Mouse (Mus musculus): ENCODE measurements around the gene Cpne2. TPM values are rescaled to one million over a fixed set of nuclear protein-coding genes. Genes with fewer than 3 reads are reported as not detected.

Gene Cpne2
- polyA plus RNA-seq, 1 experiment = 39.3 TPM

DNA sequence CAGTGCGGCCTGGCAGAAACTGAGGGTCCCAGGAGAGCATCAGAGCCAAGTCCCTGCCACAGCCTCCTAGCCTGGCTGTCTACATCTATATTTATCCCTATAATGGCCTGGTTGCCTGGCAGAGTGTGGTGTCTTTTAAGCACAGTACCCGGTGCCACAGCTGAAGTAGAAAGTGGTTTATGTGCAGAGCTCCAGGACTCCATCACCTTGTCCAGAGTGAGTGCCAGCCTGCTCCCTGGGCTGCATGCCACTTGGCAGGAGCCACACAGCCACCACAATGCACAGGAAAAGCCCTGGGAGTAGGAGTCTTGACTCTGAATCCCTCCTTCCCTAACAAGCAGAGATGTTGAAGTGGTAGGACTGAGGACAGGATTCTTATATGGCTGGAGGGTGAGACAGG is 4.7 kb downstream of the Cpne2 start:
- 26% methylated on average over 2 of the region's 2 CpGs for WGBS
- H3K4me1 ChIP-seq (ENCODE audit: control insufficient read depth, insufficient read depth, low read length) = peaks cover 10% of the 10 kb centered on the region; the same call in 1 of the 2 replicates
- no peak for DNase-seq
- no peak overlapping the region for H3K4me3 ChIP-seq (replicated peaks; ENCODE audit: insufficient read depth, low read depth, low read length)
- H3K27ac ChIP-seq (ENCODE audit: insufficient read depth, low read length) = no peak overlapping the region
- TF ChIP-seq CTCF (IDR thresholded peaks at IDR 0.05; ENCODE audit: borderline replicate concordance, insufficient read depth, low read depth, low read length) (no peak), POLR2A (IDR thresholded peaks at IDR 0.05; ENCODE audit: borderline replicate concordance, insufficient read depth, low read length) (no peak)
- H3K27me3 ChIP-seq (ENCODE audit: control insufficient read depth, insufficient read depth, low read length) = no peaks in the 10 kb centered on the region; the same call in 1 of the 2 replicates

DNA sequence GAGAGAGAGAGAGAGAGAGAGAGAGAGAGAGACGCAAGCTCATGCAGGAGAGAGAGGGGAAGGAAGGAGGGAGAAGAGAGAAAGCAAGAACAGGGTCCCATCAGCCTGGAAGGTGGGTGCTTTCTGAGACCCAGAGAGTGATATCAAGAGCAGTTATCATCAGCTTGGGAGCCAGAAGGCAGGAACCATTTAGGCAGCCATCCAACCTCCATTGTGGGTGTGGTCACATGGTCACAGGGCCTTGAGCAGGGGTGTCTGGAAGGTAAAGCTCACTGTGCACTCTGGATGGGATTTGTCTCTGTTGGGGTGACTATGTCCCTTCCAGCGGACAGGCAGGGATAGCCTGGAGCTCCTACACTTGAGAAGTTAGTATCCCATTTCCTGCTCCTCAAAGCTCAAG is 7.2 kb downstream of the Cpne2 start:
- Histone ChIP-seq H3K4me3 (replicated peaks; ENCODE audit: insufficient read depth, low read depth, low read length) (no peak overlapping the region), H3K27me3 (ENCODE audit: control insufficient read depth, insufficient read depth, low read length) (no peaks in the 10 kb centered on the region), H3K27ac (ENCODE audit: insufficient read depth, low read length) (no peak overlapping the region), H3K4me1 (ENCODE audit: control insufficient read depth, insufficient read depth, low read length) (peaks cover 10% of the 10 kb centered on the region; the same call in 1 of the 2 replicates)
- 96% methylated on average over 2 of the region's 2 CpGs for WGBS
- TF ChIP-seq CTCF (IDR thresholded peaks at IDR 0.05; ENCODE audit: borderline replicate concordance, insufficient read depth, low read depth, low read length) (no peak), POLR2A (IDR thresholded peaks at IDR 0.05; ENCODE audit: borderline replicate concordance, insufficient read depth, low read length) (no peak)
- no peak for DNase-seq

DNA sequence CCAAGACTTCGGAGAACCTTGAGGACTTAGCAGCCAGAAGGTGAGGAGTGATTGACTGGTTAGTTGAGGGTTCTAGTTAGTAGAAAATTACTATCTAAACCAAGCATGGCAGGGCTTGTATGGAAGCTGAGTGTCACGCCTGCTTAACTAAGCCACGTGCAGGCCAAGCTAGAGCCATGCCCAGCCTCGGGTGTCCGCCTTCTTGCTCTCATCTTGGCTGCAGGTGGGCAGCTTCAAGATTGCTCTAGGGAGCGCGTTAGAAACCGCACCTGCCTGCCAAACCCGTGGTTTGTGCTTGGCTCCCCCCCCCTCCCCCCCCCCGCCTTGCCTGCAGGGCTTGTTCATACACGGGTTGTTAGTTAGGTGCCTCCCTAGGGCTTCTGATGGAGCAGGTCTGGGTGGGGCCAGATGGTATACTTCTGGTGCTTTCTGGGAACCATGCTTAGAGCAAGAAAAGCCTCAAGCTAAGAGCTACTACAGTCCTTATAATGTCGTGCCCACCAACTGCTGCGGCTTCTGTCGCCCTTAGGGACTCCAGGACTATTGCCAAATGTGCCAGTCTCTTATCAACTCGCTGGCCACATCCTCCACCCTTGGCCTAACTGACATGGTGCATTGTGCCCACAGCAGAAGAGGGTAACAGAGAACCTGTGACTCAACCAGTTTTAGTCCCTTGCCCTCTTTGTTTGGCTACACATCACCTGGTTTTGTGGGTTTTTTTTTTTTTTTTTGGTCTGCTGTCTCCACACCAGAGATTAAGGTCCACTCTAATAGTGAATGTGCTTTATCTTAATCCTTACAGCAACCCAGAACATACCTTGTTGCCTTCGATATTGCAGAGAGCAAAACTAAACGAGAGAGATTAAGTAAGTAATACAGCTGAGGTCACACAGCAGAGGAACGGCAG is 8.4 kb downstream of the Cpne2 start:
- no peaks in the 10 kb centered on the region for H3K27me3 ChIP-seq (ENCODE audit: control insufficient read depth, insufficient read depth, low read length)
- H3K4me1 ChIP-seq (ENCODE audit: control insufficient read depth, insufficient read depth, low read length) = peaks cover 10% of the 10 kb centered on the region; the same call in 1 of the 2 replicates
- no peak overlapping the region for H3K27ac ChIP-seq (ENCODE audit: insufficient read depth, low read length)
- DNase-seq = no peak
- no peak overlapping the region for H3K4me3 ChIP-seq (replicated peaks; ENCODE audit: insufficient read depth, low read depth, low read length)
- TF ChIP-seq POLR2A (IDR thresholded peaks at IDR 0.05; ENCODE audit: borderline replicate concordance, insufficient read depth, low read length) = no peak
- 32% methylated on average over 17 of the region's 18 CpGs for WGBS

DNA sequence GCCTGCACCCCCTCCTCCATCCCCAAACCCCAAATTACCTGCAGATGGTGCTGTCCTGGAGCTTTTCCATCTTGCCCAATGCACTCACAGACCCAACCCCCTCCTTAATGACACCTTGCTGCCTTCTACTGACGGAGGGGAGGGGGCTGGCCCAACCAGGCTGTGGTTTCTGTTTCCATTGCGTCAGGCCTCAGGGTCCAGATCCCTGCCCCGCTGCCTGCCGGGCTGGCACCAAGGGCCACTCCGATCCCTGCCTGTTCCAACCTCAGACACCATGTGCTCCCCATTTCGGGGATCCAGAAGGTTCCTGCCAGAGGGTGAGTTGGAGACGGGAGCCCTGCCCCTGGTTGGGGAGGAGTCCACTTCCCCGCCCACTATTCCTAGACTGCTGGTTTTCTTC is 11.2 kb downstream of the Cpne2 start:
- TF ChIP-seq POLR2A (IDR thresholded peaks at IDR 0.05; ENCODE audit: borderline replicate concordance, insufficient read depth, low read length) (no peak), CTCF (IDR thresholded peaks at IDR 0.05; ENCODE audit: borderline replicate concordance, insufficient read depth, low read depth, low read length) (no peak)

DNA sequence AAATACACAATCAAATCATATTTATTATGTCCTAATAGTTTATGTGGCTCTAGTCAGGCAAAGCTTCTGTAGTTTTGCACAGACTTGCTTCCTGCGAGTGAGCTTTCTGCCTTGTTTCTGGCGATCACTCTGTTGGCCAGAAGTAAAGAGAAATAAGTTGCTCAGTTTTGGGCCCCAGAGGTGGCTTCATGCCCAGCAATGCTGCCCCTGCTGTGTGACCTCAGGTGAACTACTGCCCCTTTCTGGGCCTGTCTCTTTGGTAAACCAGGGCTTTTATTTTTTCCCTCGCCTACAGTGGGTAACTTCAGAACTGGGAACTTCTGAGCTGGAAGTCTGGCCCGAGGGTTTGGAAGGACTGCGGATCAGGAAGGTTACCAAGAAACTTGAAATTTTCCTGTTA is 16.3 kb downstream of the Cpne2 start:
- 64% methylated on average over 5 of the region's 5 CpGs for WGBS
- no peak overlapping the region for H3K27ac ChIP-seq (ENCODE audit: insufficient read depth, low read length)
- H3K27me3 ChIP-seq (ENCODE audit: control insufficient read depth, insufficient read depth, low read length) = no peaks in the 10 kb centered on the region
- no peak for TF ChIP-seq CTCF (IDR thresholded peaks at IDR 0.05; ENCODE audit: borderline replicate concordance, insufficient read depth, low read depth, low read length)
- no peak for TF ChIP-seq POLR2A (IDR thresholded peaks at IDR 0.05; ENCODE audit: borderline replicate concordance, insufficient read depth, low read length)
- H3K4me3 ChIP-seq (replicated peaks; ENCODE audit: insufficient read depth, low read depth, low read length) = no peak overlapping the region
- no peaks in the 10 kb centered on the region for H3K4me1 ChIP-seq (ENCODE audit: control insufficient read depth, insufficient read depth, low read length)
- no peak for DNase-seq

More for the DNA sequence above, 11.2 kb downstream of the Cpne2 start:
- H3K27me3 ChIP-seq (ENCODE audit: control insufficient read depth, insufficient read depth, low read length) = no peaks in the 10 kb centered on the region
- H3K4me3 ChIP-seq (replicated peaks; ENCODE audit: insufficient read depth, low read depth, low read length) = no peak overlapping the region
- no peak overlapping the region for H3K27ac ChIP-seq (ENCODE audit: insufficient read depth, low read length)
- no peak for DNase-seq
- H3K4me1 ChIP-seq (ENCODE audit: control insufficient read depth, insufficient read depth, low read length) = no peaks in the 10 kb centered on the region
- WGBS = 68% methylated on average over 8 of the region's 8 CpGs

DNA sequence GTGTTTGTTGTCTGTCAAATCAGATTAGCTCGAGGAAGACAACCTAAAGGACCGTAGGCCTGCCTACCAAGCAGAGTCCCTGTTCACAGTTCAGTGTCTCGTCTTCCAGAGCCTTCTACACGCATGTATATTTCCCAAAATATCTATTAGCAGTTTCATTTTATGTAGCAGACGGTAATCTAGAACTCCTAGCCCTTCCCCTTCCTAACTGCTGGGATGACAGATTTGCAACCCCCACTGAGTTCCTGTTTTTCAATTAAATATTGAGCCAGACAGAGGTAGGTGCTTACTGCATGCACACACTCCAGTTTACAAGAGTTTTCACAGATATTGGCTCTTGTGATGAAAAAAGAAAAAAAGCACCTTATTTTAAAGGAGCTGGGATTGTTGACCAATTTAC is 16.7 kb downstream of the Cpne2 start:
- no peak overlapping the region for H3K27ac ChIP-seq (ENCODE audit: insufficient read depth, low read length)
- no peak for DNase-seq
- WGBS = 45% methylated on average over 5 of the region's 5 CpGs
- TF ChIP-seq CTCF (IDR thresholded peaks at IDR 0.05; ENCODE audit: borderline replicate concordance, insufficient read depth, low read depth, low read length) (no peak), POLR2A (IDR thresholded peaks at IDR 0.05; ENCODE audit: borderline replicate concordance, insufficient read depth, low read length) (no peak)
- no peak overlapping the region for H3K4me3 ChIP-seq (replicated peaks; ENCODE audit: insufficient read depth, low read depth, low read length)
- no peaks in the 10 kb centered on the region for H3K27me3 ChIP-seq (ENCODE audit: control insufficient read depth, insufficient read depth, low read length)
- H3K4me1 ChIP-seq (ENCODE audit: control insufficient read depth, insufficient read depth, low read length) = no peaks in the 10 kb centered on the region

DNA sequence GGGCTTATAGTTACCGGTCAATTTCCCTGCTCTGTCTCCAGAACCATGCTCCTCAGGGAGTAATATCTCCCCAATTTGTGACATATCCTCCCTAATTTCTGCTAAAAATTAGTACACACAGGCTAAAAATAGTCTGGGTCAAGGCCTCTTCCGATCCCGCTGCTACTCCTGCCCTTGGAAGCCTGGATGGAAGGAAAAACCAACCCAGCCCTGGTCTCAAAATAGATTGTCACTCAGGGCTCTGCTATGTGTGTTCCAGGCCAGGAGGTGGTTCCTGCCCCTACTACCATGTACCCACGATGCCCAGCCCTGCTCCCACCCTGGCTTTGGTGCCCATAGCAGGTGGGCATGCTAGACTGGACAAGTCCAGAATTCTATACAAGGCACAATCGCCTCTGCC is 17.2 kb downstream of the Cpne2 start:
- no peaks in the 10 kb centered on the region for H3K4me1 ChIP-seq (ENCODE audit: control insufficient read depth, insufficient read depth, low read length)
- H3K27me3 ChIP-seq (ENCODE audit: control insufficient read depth, insufficient read depth, low read length) = no peaks in the 10 kb centered on the region
- WGBS = 47% methylated on average over 5 of the region's 5 CpGs
- DNase-seq = no peak
- H3K27ac ChIP-seq (ENCODE audit: insufficient read depth, low read length) = no peak overlapping the region
- H3K4me3 ChIP-seq (replicated peaks; ENCODE audit: insufficient read depth, low read depth, low read length) = no peak overlapping the region
- TF ChIP-seq POLR2A (IDR thresholded peaks at IDR 0.05; ENCODE audit: borderline replicate concordance, insufficient read depth, low read length) = no peak
- no peak for TF ChIP-seq CTCF (IDR thresholded peaks at IDR 0.05; ENCODE audit: borderline replicate concordance, insufficient read depth, low read depth, low read length)
